Mouse (Mus musculus) liver, postnatal 0 days (tissue): ENCODE data around the gene Mul1.

Experiments
- CTCF ChIP-seq: sonication (generic); IDR thresholded peaks from 2 replicates; pipeline ENCODE4 v1.5.1; 2016; ENCODE audit warnings: antibody characterized with exemption, low read depth
- EP300 ChIP-seq: IDR thresholded peaks from 2 replicates; pipeline ENCODE4 v1.6.1; 2016; ENCODE audit warnings: antibody characterized with exemption, low read depth, mild to moderate bottlenecking

GRCm38 (mm10) chr4:138479595-138479994 lies 45.1 kb downstream of the Mul1 start:
- no peak for TF ChIP-seq CTCF
- TF ChIP-seq EP300 = no peak
